Mouse (Mus musculus) small intestine, adult 2 months (tissue): ENCODE results near the gene Ppp1r13l. TPM values are rescaled to one million over a fixed set of nuclear protein-coding genes. Genes with fewer than 3 reads are reported as not detected.
A peak's percentile ranks its signal among the peaks of the same experiment; 100 is the strongest.

ENCODE experiments used
- H3K27ac ChIP-seq: fragments of 200-500 bp; 2 replicates; pipeline ENCODE4 v1.5.1; 2012; ENCODE audit warnings: low read depth, low read length, control low read depth, inconsistent platforms; ENCODE audit not compliant: insufficient read depth
- H3K27me3 ChIP-seq: fragments of 200-500 bp; 2 replicates; pipeline ENCODE4 v1.6.1; 2012; ENCODE audit warnings: mild to moderate bottlenecking, moderate library complexity, low read length, inconsistent platforms; ENCODE audit not compliant: control insufficient read depth, insufficient read depth
- H3K36me3 ChIP-seq: fragments of 200-500 bp; 2 replicates; pipeline ENCODE4 v1.6.1; 2012; ENCODE audit warnings: mild to moderate bottlenecking, low read length, control low read depth, inconsistent platforms; ENCODE audit not compliant: control insufficient read depth, insufficient read depth
- H3K4me1 ChIP-seq: fragments of 200-500 bp; 2 replicates; pipeline ENCODE4 v1.6.1; 2012; ENCODE audit warnings: low read length, inconsistent platforms, mixed read lengths; ENCODE audit not compliant: control insufficient read depth, insufficient read depth, insufficient read length
- H3K4me3 ChIP-seq: fragments of 200-500 bp; 2 replicates; pipeline ENCODE4 v1.5.1; 2012; ENCODE audit warnings: low read depth, mild to moderate bottlenecking, control low read depth, inconsistent platforms, low read length, moderate library complexity
- CTCF ChIP-seq: fragments of 200-500 bp; IDR thresholded peaks from 2 replicates; pipeline ENCODE4 v1.5.1; 2012; ENCODE audit warnings: low read depth, mild to moderate bottlenecking, control low read depth, inconsistent platforms, low read length, moderate library complexity, mixed read lengths; ENCODE audit not compliant: insufficient replicate concordance, insufficient read length; ENCODE audit errors: extremely low read depth
- POLR2A ChIP-seq: fragments of 200-500 bp; IDR thresholded peaks from 2 replicates; pipeline ENCODE4 v1.6.1; 2012; ENCODE audit warnings: low read depth, mild to moderate bottlenecking, control low read depth, inconsistent platforms, low read length, moderate library complexity
- WGBS: fragments of 180-500 bp; shearing (Covaris S2); methylation state at CpG from one replicate; pipeline ENCODE4 v1.1.7; 2018; 5-methylcytosine and 5-hydroxymethylcytosine counted together
- polyA plus RNA-seq: library from polyadenylated mRNA; depleted of rRNA; stranded (reverse); fragments of >200 nt; gene quantifications from 2 replicates; pipeline ENCODE4 v1.2.3, GENCODE M21; 2012

Gene Ppp1r13l
- polyA plus RNA-seq, 1 experiment, result 10.4 TPM

DNA sequence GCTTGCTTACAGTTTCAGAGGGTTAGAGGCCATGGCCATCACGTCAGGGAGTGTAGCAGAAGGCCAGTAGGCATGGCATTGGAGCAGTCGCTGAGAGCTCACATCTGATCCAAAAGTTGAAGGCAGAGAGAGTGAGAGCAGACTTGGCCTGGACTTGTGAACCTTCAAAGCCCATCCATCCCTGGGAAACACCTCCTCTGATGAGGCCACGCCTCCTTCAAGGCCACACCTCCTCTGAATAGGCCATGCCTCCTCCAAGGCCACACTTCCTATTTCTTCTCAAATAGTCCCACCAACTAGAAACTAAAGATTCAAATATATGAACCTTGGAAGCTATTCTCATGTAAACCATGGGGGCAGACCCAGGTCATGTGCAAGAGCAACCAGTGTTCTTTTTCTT lies 24.0 kb upstream of the Ppp1r13l start:
- H3K4me3 ChIP-seq, result no peak overlapping the region
- 40% methylated on average over 3 of the region's 3 CpGs for WGBS
- peaks cover 3% of the 10 kb centered on the region; the same call in 1 of the 2 replicates for H3K4me1 ChIP-seq
- TF ChIP-seq CTCF (no peak), POLR2A (no peak)
- H3K27me3 ChIP-seq, result 0 out of 2 replicates have a peak, but pooled peaks cover 3% of the 10 kb centered on the region
- H3K27ac ChIP-seq, result no peak overlapping the region
- no peaks in the 10 kb centered on the region for H3K36me3 ChIP-seq

DNA sequence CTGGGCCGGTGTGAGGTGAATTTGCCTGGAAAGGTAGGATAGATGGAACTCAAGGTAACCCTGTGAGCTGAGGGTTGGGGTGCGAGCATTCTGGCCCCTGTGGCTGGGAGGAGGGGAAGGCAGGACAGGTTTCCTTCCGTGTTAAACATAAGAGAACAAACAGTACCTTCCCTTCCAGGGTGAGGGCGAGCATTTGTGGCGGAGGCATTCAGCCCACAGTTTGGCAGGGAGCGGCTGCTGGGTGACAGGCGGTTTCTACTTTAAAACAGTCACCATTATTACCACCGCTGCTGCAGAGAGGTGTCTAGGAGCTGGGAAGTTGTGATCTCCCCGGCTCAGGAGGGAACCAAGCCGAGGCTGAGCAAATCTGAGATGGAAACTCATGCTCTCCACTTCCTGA lies 22.4 kb upstream of the Ppp1r13l start:
- Histone ChIP-seq H3K4me3 (no peak overlapping the region), H3K27me3 (peaks cover 8% of the 10 kb centered on the region), H3K36me3 (no peaks in the 10 kb centered on the region), H3K4me1 (peaks cover 8% of the 10 kb centered on the region), H3K27ac (no peak overlapping the region)
- TF ChIP-seq CTCF, result no peak
- no peak for TF ChIP-seq POLR2A
- WGBS, result 55% methylated on average over 10 of the region's 10 CpGs

DNA sequence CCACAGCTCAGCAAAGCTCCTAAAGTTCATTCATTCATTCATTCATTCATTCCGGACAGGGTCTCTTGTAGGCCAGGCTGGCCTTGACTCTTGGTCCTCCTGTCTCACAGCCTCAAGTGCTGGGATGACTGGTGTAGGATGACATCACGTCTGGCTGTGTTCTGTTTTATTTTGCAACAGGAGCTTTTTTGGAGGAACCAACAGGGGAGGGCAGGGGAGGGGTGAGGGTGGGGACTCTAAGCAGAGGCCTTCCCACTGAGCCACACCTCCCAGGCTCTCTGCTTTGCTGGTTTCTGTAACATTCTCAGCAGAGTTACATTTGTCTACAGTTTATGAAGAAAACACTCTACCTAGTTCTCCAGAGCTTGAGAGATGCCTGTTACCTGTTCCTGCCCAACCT lies 21.5 kb upstream of the Ppp1r13l start:
- Histone ChIP-seq H3K27ac (no peak overlapping the region), H3K27me3 (peaks cover 8% of the 10 kb centered on the region), H3K36me3 (no peaks in the 10 kb centered on the region), H3K4me1 (peaks cover 7% of the 10 kb centered on the region), H3K4me3 (no peak overlapping the region)
- TF ChIP-seq CTCF (no peak), POLR2A (no peak)
- 73% methylated on average over 2 of the region's 2 CpGs for WGBS

DNA sequence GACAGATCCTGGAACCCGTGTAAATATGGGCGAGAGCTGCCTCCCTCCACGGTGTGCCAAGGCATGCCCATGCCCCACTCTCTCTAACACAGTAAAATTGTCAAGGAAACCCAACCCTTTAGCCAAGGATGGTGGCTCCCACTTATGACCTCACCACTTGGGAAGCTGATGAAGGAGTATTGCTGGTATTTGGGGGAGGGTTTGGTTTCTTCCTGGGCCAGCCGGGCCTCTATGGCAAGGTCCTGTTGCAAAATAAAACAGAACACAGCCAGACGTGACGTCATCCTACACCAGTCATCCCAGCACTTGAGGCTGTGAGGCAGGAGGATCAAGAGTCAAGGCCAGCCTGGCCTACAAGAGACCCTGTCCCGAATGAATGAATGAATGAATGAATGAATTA lies 21.0 kb upstream of the Ppp1r13l start:
- H3K36me3 ChIP-seq, result no peaks in the 10 kb centered on the region
- H3K4me1 ChIP-seq, result peaks cover 5% of the 10 kb centered on the region
- peaks cover 8% of the 10 kb centered on the region for H3K27me3 ChIP-seq
- H3K4me3 ChIP-seq, result no peak overlapping the region
- TF ChIP-seq CTCF (no peak), POLR2A (no peak)
- 67% methylated on average over 7 of the region's 7 CpGs for WGBS
- no peak overlapping the region for H3K27ac ChIP-seq

DNA sequence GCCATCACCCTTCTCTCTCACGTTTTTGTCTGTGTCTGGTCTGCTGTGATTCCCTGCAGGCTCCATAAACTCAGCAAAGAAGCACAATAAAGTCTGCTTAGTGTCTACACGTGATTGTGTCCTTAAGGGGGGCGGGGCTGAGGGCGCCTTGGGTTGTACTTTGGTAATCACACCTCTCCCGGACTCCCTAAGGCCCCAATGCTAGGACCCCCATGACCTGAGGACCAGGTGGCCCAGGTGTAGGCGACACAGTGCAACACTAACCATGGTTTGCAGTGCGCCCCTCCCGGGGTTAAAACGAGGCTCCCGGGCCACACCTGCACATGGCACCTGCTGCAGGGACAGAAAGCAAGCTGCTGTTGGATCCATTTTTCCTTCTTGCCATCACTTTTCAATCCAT lies 18.3 kb upstream of the Ppp1r13l start:
- Histone ChIP-seq H3K4me3 (no peak overlapping the region), H3K27ac (no peak overlapping the region), H3K36me3 (no peaks in the 10 kb centered on the region), H3K27me3 (peaks cover 8% of the 10 kb centered on the region), H3K4me1 (peaks cover 14% of the 10 kb centered on the region)
- no peak for TF ChIP-seq CTCF
- TF ChIP-seq POLR2A, result no peak
- 14% methylated on average over 10 of the region's 10 CpGs for WGBS

DNA sequence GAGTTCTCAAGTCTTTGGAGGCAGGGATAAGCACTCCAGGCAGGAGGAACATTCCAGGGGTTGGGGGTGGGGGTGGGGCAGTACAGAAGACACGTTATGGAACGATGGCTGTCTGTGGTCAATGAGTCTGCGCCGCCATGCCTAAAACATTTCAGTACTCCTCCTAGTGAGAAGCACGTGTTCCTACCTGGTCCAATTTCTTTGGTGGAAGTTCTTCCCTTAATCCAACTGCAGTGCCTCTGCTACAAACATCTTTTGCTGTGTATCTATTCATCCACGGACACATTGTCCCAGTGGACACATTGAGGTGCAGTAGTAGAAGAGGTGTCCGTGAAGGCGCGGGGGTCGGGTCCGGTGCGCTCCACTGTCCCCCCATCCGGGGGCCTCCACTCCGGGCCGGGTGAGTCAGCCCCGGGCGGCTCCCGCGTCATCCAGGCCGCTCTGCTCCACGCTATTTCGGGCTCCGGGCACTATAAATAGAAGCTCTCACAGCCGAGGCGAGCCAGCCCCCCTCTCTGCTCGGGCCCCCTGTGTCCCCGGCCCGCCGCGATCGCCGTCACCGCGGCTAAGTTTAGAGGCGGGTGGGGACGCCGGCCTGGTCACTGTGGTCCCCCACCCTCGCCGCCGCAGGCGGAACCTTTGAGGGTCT lies 17.7 kb upstream of the Ppp1r13l start:
- peak overlapping the region; percentile 49 for H3K4me3 ChIP-seq
- H3K4me1 ChIP-seq, result peaks cover 14% of the 10 kb centered on the region
- TF ChIP-seq POLR2A, result no peak
- TF ChIP-seq CTCF, result no peak
- no peaks in the 10 kb centered on the region for H3K36me3 ChIP-seq
- H3K27ac ChIP-seq, result no peak overlapping the region
- WGBS, result 1% methylated on average over 41 of the region's 41 CpGs
- peaks cover 8% of the 10 kb centered on the region for H3K27me3 ChIP-seq

DNA sequence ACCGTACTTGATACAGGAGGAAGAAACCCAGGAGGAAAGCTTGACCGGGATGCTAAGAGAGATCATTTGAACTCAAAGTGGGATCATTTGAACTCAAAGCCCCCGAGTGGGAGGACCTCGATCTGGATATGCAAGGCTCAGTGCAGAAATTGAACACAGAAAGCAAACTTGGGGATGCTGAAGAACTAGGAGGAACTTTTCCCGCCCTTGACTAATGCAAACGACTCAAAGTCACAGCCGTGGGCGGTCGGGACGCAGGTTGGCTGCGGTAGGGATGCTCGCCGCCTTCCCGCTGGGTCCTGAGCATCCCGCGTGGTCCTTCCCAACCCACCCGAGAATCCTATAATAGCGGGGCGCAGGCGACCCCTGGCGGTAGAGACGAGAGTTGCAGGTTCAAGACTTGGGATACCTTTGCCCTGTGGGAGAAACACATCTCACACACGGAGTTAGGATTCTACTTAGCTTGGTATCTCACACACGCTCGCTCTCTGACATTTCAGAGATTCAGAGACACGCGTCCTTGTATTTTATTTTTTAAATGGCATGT lies 17.0 kb upstream of the Ppp1r13l start:
- Histone ChIP-seq H3K36me3 (no peaks in the 10 kb centered on the region), H3K27ac (no peak overlapping the region), H3K4me1 (peaks cover 14% of the 10 kb centered on the region), H3K4me3 (peak overlapping the region; percentile 49), H3K27me3 (peaks cover 8% of the 10 kb centered on the region)
- WGBS, result under 1% methylated on average over 27 of the region's 27 CpGs
- TF ChIP-seq CTCF (peak; percentile 98), POLR2A (no peak)
